Mouse (Mus musculus) limb, embryonic 15.5 days (tissue): ENCODE measurements around the gene Pheta2. TPM values are rescaled to one million over a fixed set of nuclear protein-coding genes. Genes with fewer than 3 reads are reported as not detected.
A peak's percentile ranks its signal among the peaks of the same experiment; 100 is the strongest.

Source experiments
- ATAC-seq: fragments of 200-750 bp; cut with Nextera tagmentation; 2 replicates; pipeline ENCODE4 v1.8.0; 2017; ENCODE audit warnings: low read depth, moderate TSS enrichment; ENCODE audit not compliant: insufficient number of reproducible peaks, low FRiP score, low TSS enrichment
- H3K27ac ChIP-seq: fragments of 300-500 bp; sonication (generic); 2 replicates; pipeline ENCODE4 v1.5.1; 2015; ENCODE audit warnings: moderate library complexity, mild to moderate bottlenecking, inconsistent platforms
- H3K27me3 ChIP-seq: fragments of 300-500 bp; sonication (generic); 2 replicates; pipeline ENCODE4 v1.6.1; 2015; ENCODE audit warnings: inconsistent platforms
- H3K36me3 ChIP-seq: fragments of 300-500 bp; sonication (generic); 2 replicates; pipeline ENCODE4 v1.6.1; 2015; ENCODE audit warnings: inconsistent platforms
- H3K4me1 ChIP-seq: fragments of 300-500 bp; sonication (generic); 2 replicates; pipeline ENCODE4 v1.6.1; 2015; ENCODE audit warnings: inconsistent platforms
- H3K4me2 ChIP-seq: fragments of 300-500 bp; sonication (generic); 2 replicates; pipeline ENCODE4 v1.6.1; 2015; ENCODE audit warnings: mild to moderate bottlenecking, inconsistent platforms
- H3K4me3 ChIP-seq: fragments of 300-500 bp; sonication (generic); 2 replicates; pipeline ENCODE4 v1.5.1; 2015; ENCODE audit warnings: mild to moderate bottlenecking, inconsistent platforms
- H3K9ac ChIP-seq: fragments of 300-500 bp; sonication (generic); 2 replicates; pipeline ENCODE4 v1.6.1; 2015; ENCODE audit warnings: inconsistent platforms
- H3K9me3 ChIP-seq: fragments of 300-500 bp; sonication (generic); 2 replicates; pipeline ENCODE4 v1.6.1; 2016; ENCODE audit warnings: inconsistent platforms
- WGBS: fragments of 180-500 bp; shearing (Covaris S2); methylation state at CpG from one replicate; pipeline ENCODE4 v1.1.7; 2015; 5-methylcytosine and 5-hydroxymethylcytosine counted together
- polyA plus RNA-seq: library from polyadenylated mRNA; unstranded; fragments of >200 nt; fragmentation: Nextera tagmentation; extraction: Ambion mirVana; gene quantifications from 2 replicates; pipeline ENCODE4 v1.2.1, GENCODE M21; 2015

The Pheta2 gene
- polyA plus RNA-seq, 1 experiment from 2014 or later = 22.9 TPM

- Histone ChIP-seq H3K9me3 (no peaks in the 10 kb centered on the region), H3K27me3 (no peaks in the 10 kb centered on the region), H3K4me2 (peak overlapping the region; percentile 81), H3K4me1 (peaks cover 37% of the 10 kb centered on the region), H3K9ac (peak overlapping the region; percentile 76; the same call in 1 of the 2 replicates), H3K36me3 (peaks cover 42% of the 10 kb centered on the region), H3K27ac (peak overlapping the region; percentile 95), H3K4me3 (peak overlapping the region; percentile 77)
- peak; percentile 96 for ATAC-seq
- WGBS = under 1% methylated on average over 51 of the region's 51 CpGs
Observed at GRCm38 (mm10) chr15:82345820-82346470, 7.2 kb downstream of the Pheta2 start.

GRCm38 (mm10) chr15:82346580-82347302 lies 8.0 kb downstream of the Pheta2 start:
- 49% methylated on average over 14 of the region's 14 CpGs for WGBS
- Histone ChIP-seq H3K4me2 (peak overlapping the region; percentile 81), H3K27ac (peak overlapping the region; percentile 95), H3K4me1 (peaks cover 32% of the 10 kb centered on the region), H3K36me3 (peaks cover 44% of the 10 kb centered on the region), H3K4me3 (peak overlapping the region; percentile 77), H3K27me3 (no peaks in the 10 kb centered on the region), H3K9ac (peak overlapping the region; percentile 45), H3K9me3 (no peaks in the 10 kb centered on the region)
- no peak for ATAC-seq

DNA sequence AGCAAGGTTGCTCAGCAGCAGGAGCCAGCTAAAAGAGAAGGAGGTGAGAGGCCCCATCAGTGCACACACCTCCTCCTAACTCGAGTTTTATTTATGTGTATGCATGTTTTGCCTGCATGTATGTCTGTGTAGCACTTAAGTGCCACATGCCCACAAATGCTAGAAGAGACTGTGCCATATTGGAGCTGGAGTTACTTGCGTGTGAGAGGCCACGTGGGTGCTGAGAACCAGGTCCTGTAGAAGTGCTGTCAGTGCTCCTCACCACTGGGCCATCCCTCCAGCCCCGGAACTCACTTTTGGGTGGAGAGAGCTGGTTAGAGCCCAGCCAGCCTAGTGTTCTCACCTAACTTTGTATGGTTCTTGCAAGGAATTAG lies 8.5 kb downstream of the Pheta2 start:
- peaks cover 44% of the 10 kb centered on the region for H3K36me3 ChIP-seq
- ATAC-seq = no peak
- no peaks in the 10 kb centered on the region for H3K27me3 ChIP-seq
- H3K4me3 ChIP-seq = peak overlapping the region; percentile 77
- WGBS = 73% methylated on average over 4 of the region's 4 CpGs
- peak overlapping the region; percentile 81 for H3K4me2 ChIP-seq
- H3K9me3 ChIP-seq = no peaks in the 10 kb centered on the region
- H3K4me1 ChIP-seq = peaks cover 26% of the 10 kb centered on the region
- no peak overlapping the region for H3K9ac ChIP-seq
- H3K27ac ChIP-seq = peak overlapping the region; percentile 95; the same call in 1 of the 2 replicates

GRCm38 (mm10) chr15:82347852-82348251 lies 9.1 kb downstream of the Pheta2 start:
- Histone ChIP-seq H3K36me3 (peaks cover 44% of the 10 kb centered on the region), H3K4me2 (no peak overlapping the region), H3K9me3 (no peaks in the 10 kb centered on the region), H3K9ac (no peak overlapping the region), H3K27ac (no peak overlapping the region), H3K4me1 (peaks cover 25% of the 10 kb centered on the region), H3K4me3 (no peak overlapping the region), H3K27me3 (no peaks in the 10 kb centered on the region)
- WGBS = 95% methylated on average over 12 of the region's 12 CpGs
- no peak for ATAC-seq

DNA sequence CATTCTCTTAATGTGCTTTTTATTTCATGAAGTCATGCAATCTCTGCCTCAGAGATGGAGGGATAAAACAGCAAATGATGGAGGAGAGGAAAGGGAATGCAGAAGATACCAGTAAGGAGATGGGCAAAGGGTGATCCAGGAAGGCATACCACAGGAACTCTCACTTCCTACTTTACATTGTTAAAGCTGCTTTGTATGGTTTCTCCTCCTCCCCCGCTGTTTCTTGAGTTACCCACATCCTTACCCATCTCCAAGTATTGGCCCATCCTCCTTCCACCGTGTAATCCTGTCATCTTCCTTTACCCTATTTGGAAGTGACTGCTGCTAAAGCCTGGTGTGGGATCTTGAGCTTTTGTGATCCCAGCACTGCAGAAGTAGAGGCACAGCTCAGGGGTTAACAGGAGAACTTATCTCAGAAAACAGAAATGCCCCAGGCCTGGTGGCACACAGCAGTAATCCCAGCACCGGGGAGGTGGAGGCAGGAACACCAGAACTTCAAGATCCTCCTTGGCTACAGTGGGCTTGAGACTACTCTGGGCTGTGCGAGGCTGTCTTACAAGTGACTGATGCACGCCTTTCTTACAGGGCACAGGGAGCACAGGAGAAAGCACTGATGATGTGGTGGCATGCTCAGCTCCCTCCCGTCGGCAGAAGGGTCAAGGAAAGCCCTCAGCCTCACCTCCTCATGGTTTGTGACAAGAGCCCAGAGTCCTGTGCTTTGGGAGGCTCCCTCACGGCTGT lies 9.7 kb downstream of the Pheta2 start:
- H3K9ac ChIP-seq = no peak overlapping the region
- H3K36me3 ChIP-seq = peaks cover 41% of the 10 kb centered on the region
- no peak overlapping the region for H3K4me2 ChIP-seq
- 88% methylated on average over 8 of the region's 8 CpGs for WGBS
- ATAC-seq = no peak
- peaks cover 31% of the 10 kb centered on the region for H3K4me1 ChIP-seq
- H3K9me3 ChIP-seq = no peaks in the 10 kb centered on the region
- no peaks in the 10 kb centered on the region for H3K27me3 ChIP-seq
- no peak overlapping the region for H3K27ac ChIP-seq
- H3K4me3 ChIP-seq = no peak overlapping the region

- Histone ChIP-seq H3K27me3 (no peaks in the 10 kb centered on the region), H3K4me1 (peaks cover 29% of the 10 kb centered on the region), H3K4me2 (no peak overlapping the region), H3K27ac (no peak overlapping the region), H3K36me3 (peaks cover 35% of the 10 kb centered on the region), H3K9me3 (no peaks in the 10 kb centered on the region), H3K9ac (no peak overlapping the region), H3K4me3 (no peak overlapping the region)
- WGBS = 87% methylated on average over 2 of the region's 2 CpGs
- no peak for ATAC-seq
Observed at GRCm38 (mm10) chr15:82348999-82349341, 10.2 kb downstream of the Pheta2 start.

GRCm38 (mm10) chr15:82350349-82350748 lies 11.6 kb downstream of the Pheta2 start:
- no peak overlapping the region for H3K4me2 ChIP-seq

DNA sequence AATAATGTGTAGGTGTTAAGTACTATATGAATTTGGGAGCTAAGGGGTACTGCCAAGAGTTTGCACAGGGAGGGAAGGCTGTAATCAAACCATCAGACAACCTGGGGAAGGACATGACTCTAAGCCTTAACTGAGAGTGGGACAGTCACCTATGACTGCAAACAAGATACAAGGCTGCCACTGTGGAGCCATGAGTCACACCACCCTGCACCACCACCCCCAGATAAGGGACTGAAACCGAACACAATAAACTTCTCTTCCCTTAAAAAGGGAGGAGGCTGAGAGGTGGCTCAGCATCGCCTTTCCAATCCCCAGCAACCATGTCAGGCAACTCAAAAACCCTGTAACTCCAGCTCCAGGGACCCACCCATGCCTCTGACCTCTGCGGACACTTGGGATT lies 12.7 kb downstream of the Pheta2 start:
- H3K4me1 ChIP-seq = peaks cover 33% of the 10 kb centered on the region
- 82% methylated on average over 3 of the region's 3 CpGs for whole genome bisulfite sequencing
- ATAC-seq = no peak

More at GRCm38 (mm10) chr15:82350349-82350748, 11.6 kb downstream of the Pheta2 start:
- WGBS = 93% methylated on average over 4 of the region's 4 CpGs
- Histone ChIP-seq H3K9ac (no peak overlapping the region), H3K4me3 (no peak overlapping the region), H3K9me3 (no peaks in the 10 kb centered on the region), H3K36me3 (peaks cover 35% of the 10 kb centered on the region), H3K27ac (no peak overlapping the region), H3K4me1 (peaks cover 35% of the 10 kb centered on the region), H3K27me3 (no peaks in the 10 kb centered on the region)
- ATAC-seq = no peak

GRCm38 (mm10) chr15:82353078-82353744 lies 14.5 kb downstream of the Pheta2 start:
- Histone ChIP-seq H3K9me3 (no peaks in the 10 kb centered on the region), H3K27ac (peak overlapping the region; percentile 94), H3K4me3 (peak overlapping the region; percentile 95), H3K36me3 (peaks cover 29% of the 10 kb centered on the region), H3K27me3 (no peaks in the 10 kb centered on the region), H3K9ac (peak overlapping the region; percentile 98), H3K4me2 (peak overlapping the region; percentile 83), H3K4me1 (peaks cover 19% of the 10 kb centered on the region)
- no peak for ATAC-seq
- 25% methylated on average over 14 of the region's 14 CpGs for WGBS

More for the DNA sequence above, 12.7 kb downstream of the Pheta2 start:
- Histone ChIP-seq H3K4me3 (no peak overlapping the region), H3K9me3 (no peaks in the 10 kb centered on the region), H3K9ac (no peak overlapping the region), H3K27me3 (no peaks in the 10 kb centered on the region), H3K4me2 (no peak overlapping the region), H3K36me3 (peaks cover 35% of the 10 kb centered on the region), H3K27ac (no peak overlapping the region)

- WGBS = 1% methylated on average over 23 of the region's 23 CpGs
- Histone ChIP-seq H3K27ac (peak overlapping the region; percentile 94), H3K4me1 (peaks cover 21% of the 10 kb centered on the region), H3K9me3 (no peaks in the 10 kb centered on the region), H3K27me3 (no peaks in the 10 kb centered on the region), H3K36me3 (peaks cover 24% of the 10 kb centered on the region), H3K9ac (peak overlapping the region; percentile 98), H3K4me3 (peak overlapping the region; percentile 95), H3K4me2 (peak overlapping the region; percentile 83)
- no peak for ATAC-seq
Observed at GRCm38 (mm10) chr15:82353745-82354113, 15.0 kb downstream of the Pheta2 start.

DNA sequence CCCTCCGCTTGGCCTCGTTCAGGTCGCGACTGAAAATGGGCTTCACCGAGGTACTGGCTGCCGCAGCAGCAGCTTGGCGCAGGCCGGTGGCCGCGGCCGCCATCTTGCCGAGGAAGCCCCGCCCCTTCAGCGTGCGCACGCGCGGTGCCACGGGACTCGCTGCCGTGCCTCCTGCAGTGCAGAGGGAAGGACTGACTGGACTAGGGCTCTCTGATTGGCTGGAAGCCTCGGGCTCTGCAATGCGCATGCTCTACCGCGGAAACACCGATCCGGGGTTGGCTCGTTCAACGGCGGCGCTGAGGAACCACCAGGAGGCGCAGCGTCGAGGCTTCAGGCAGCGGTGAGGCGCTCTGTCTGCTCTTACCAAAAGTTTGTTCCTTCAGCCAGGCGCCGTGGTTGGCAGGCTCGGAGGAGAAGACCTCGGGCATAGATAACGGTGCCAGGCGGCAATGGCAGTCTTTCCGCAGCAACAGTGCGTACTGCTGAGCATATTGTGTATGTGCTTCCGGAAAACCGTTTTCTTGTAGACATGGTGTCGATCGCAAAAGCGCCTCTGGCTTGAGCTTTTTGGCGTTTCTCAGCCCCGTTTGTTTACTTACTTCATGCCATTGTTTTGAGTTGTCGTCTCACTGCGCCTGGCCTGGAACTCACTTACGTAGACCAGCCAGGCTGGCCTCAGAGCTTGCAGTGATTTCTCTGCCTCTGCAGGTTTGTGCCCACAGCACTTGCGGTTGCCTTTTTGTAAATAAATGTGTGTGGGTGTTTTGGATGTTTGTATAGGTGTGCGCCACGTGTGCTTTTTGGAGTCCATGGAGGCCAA lies 15.6 kb downstream of the Pheta2 start, which contains the start of gene Ndufa6:
Ndufa6 (minus strand) TSS at position 197 of the 820 bp plus-strand sequence.
- ATAC-seq = peak; percentile 98
- H3K9ac ChIP-seq = peak within 1 kb of the TSS; percentile 98
- H3K4me3 ChIP-seq = peak within 1 kb of the TSS; percentile 95
- no peaks in the 10 kb centered on the region for H3K9me3 ChIP-seq
- H3K36me3 ChIP-seq = peaks cover 18% of the 10 kb centered on the region
- H3K4me2 ChIP-seq = peak within 1 kb of the TSS; percentile 83
- H3K27me3 ChIP-seq = no peaks in the 10 kb centered on the region
- H3K4me1 ChIP-seq = peaks cover 26% of the 10 kb centered on the region
- WGBS = 1% methylated on average over 57 of the region's 57 CpGs
- H3K27ac ChIP-seq = peak within 1 kb of the TSS; percentile 94
